Mouse (Mus musculus) lung, adult 18-20 months (tissue): ENCODE measurements around the gene Safb2.

Experiments used
- DNase-seq, 2 experiments: peaks; one replicate each; pipeline ENCODE4 v3.0.0; 2022; ENCODE audit warnings: mixed read lengths in 2 of 2

Safb2 gene

GRCm38 (mm10) chr17:56514330-56514729 is 70.1 kb downstream of the Safb2 start:
- DNase-seq = no peak

- no peak for DNase-seq
These were observed 72.1 kb downstream of the Safb2 start, which contains the start of gene Znrf4 for GRCm38 (mm10) chr17:56512310-56512709. Gene Znrf4 (minus strand): TSS chr17:56512431.

GRCm38 (mm10) chr17:56511707-56512090 is 72.7 kb downstream of the Safb2 start:
- no peak for DNase-seq

GRCm38 (mm10) chr17:56510970-56511706 is 73.2 kb downstream of the Safb2 start:
- DNase-seq = no peak
